Mouse (Mus musculus) limb, embryonic 10.5 days (tissue): Measurements from ENCODE around the gene 1600002K03Rik. TPM values are rescaled to one million over a fixed set of nuclear protein-coding genes. Genes with fewer than 3 reads are reported as not detected.

Source experiments
- DNase-seq: peaks from one replicate; pipeline ENCODE4 v3.0.0-alpha.2; 2017; ENCODE audit warnings: low spot score
- H3K27ac ChIP-seq: fragments of 300-500 bp; sonication (generic); 2 replicates; pipeline ENCODE4 v1.5.1; 2016; ENCODE audit warnings: mild to moderate bottlenecking
- H3K27me3 ChIP-seq: fragments of 300-500 bp; sonication (generic); 2 replicates; pipeline ENCODE4 v1.6.1; 2016; ENCODE audit warnings: low read depth, mild to moderate bottlenecking; ENCODE audit not compliant: poor library complexity, severe bottlenecking
- H3K36me3 ChIP-seq: fragments of 300-500 bp; sonication (generic); 2 replicates; pipeline ENCODE4 v1.6.1; 2016; ENCODE audit warnings: mild to moderate bottlenecking, moderate library complexity
- H3K4me1 ChIP-seq: fragments of 300-500 bp; sonication (generic); 2 replicates; pipeline ENCODE4 v1.6.1; 2016
- H3K4me3 ChIP-seq: fragments of 300-500 bp; sonication (generic); 2 replicates; pipeline ENCODE4 v1.5.1; 2016; ENCODE audit warnings: mild to moderate bottlenecking, moderate library complexity
- H3K9me3 ChIP-seq: fragments of 300-500 bp; sonication (generic); replicated peaks from 2 replicates; pipeline ENCODE4 v1.6.1; 2016; ENCODE audit warnings: mild to moderate bottlenecking
- WGBS: fragments of 180-500 bp; shearing (Covaris S2); methylation state at CpG from one replicate; pipeline ENCODE4 v1.1.7; 2016; 5-methylcytosine and 5-hydroxymethylcytosine counted together
- polyA plus RNA-seq: library from polyadenylated mRNA; unstranded; fragments of >200 nt; fragmentation: Nextera tagmentation; extraction: Ambion mirVana; gene quantifications from 2 replicates; pipeline ENCODE4 v1.2.1, GENCODE M21; 2016

Gene 1600002K03Rik
- polyA plus RNA-seq, 1 experiment from 2014 or later: 8.7 TPM

GRCm38 (mm10) chr10:80136179-80136951, 36.4 kb upstream of the 1600002K03Rik start:
- H3K27me3 ChIP-seq: peaks cover 75% of the 10 kb centered on the region
- 0 out of 2 replicates have a peak, but pooled peaks cover 2% of the 10 kb centered on the region for H3K9me3 ChIP-seq
- H3K36me3 ChIP-seq: peaks cover 52% of the 10 kb centered on the region
- DNase-seq: no peak
- H3K27ac ChIP-seq: peak overlapping the region; percentile 88; the same call in 1 of the 2 replicates
- H3K4me1 ChIP-seq: peaks cover 61% of the 10 kb centered on the region
- 11% methylated on average over 41 of the region's 49 CpGs for WGBS
- peak overlapping the region; percentile 85 for H3K4me3 ChIP-seq

GRCm38 (mm10) chr10:80136952-80137625, 35.7 kb upstream of the 1600002K03Rik start:
- Histone ChIP-seq H3K27me3 (peaks cover 74% of the 10 kb centered on the region), H3K9me3 (0 out of 2 replicates have a peak, but pooled peaks cover 2% of the 10 kb centered on the region), H3K4me3 (peak overlapping the region; percentile 85), H3K36me3 (peaks cover 45% of the 10 kb centered on the region), H3K27ac (peak overlapping the region; percentile 88), H3K4me1 (peaks cover 61% of the 10 kb centered on the region)
- 6% methylated on average over 29 of the region's 29 CpGs for WGBS
- peak; percentile 47 for DNase-seq

GRCm38 (mm10) chr10:80137626-80138552, 34.9 kb upstream of the 1600002K03Rik start:
- DNase-seq: peak; percentile 50
- Histone ChIP-seq H3K4me3 (peak overlapping the region; percentile 85), H3K4me1 (peaks cover 60% of the 10 kb centered on the region), H3K36me3 (peaks cover 37% of the 10 kb centered on the region), H3K27me3 (peaks cover 71% of the 10 kb centered on the region), H3K9me3 (0 out of 2 replicates have a peak, but pooled peaks cover 2% of the 10 kb centered on the region), H3K27ac (peak overlapping the region; percentile 88)
- 6% methylated on average over 33 of the region's 33 CpGs for WGBS

- peaks cover 67% of the 10 kb centered on the region for H3K4me1 ChIP-seq
- peaks cover 67% of the 10 kb centered on the region for H3K27me3 ChIP-seq
- H3K36me3 ChIP-seq: peaks cover 33% of the 10 kb centered on the region
- under 1% methylated on average over 87 of the region's 94 CpGs for WGBS
- 0 out of 2 replicates have a peak, but pooled peaks cover 2% of the 10 kb centered on the region for H3K9me3 ChIP-seq
- peak within 1 kb of the TSS; percentile 88 for H3K27ac ChIP-seq
- H3K4me3 ChIP-seq: peak within 1 kb of the TSS; percentile 85
- DNase-seq: peak; percentile 62
Measured at GRCm38 (mm10) chr10:80138553-80139438, 33.9 kb upstream of the 1600002K03Rik start, which contains the start of gene Atp5d. Gene Atp5d (plus strand): TSS chr10:80138632.

GRCm38 (mm10) chr10:80139439-80139775, 33.3 kb upstream of the 1600002K03Rik start:
- DNase-seq: peak; percentile 77
- H3K27me3 ChIP-seq: peaks cover 62% of the 10 kb centered on the region
- 2% methylated on average over 9 of the region's 10 CpGs for WGBS
- peaks cover 67% of the 10 kb centered on the region for H3K4me1 ChIP-seq
- peaks cover 33% of the 10 kb centered on the region for H3K36me3 ChIP-seq
- peak overlapping the region; percentile 88 for H3K27ac ChIP-seq
- 0 out of 2 replicates have a peak, but pooled peaks cover 2% of the 10 kb centered on the region for H3K9me3 ChIP-seq
- H3K4me3 ChIP-seq: peak overlapping the region; percentile 85

GRCm38 (mm10) chr10:80139975-80140665, 32.6 kb upstream of the 1600002K03Rik start:
- no peak for DNase-seq
- Histone ChIP-seq H3K27me3 (peaks cover 55% of the 10 kb centered on the region), H3K4me1 (peaks cover 71% of the 10 kb centered on the region), H3K36me3 (peaks cover 33% of the 10 kb centered on the region), H3K4me3 (peak overlapping the region; percentile 85; the same call in 1 of the 2 replicates), H3K27ac (no peak overlapping the region), H3K9me3 (0 out of 2 replicates have a peak, but pooled peaks cover 2% of the 10 kb centered on the region)
- WGBS: 75% methylated on average over 11 of the region's 11 CpGs

- 71% methylated on average over 10 of the region's 10 CpGs for WGBS
- DNase-seq: no peak
- H3K27ac ChIP-seq: peak within 1 kb of the TSS; percentile 88
- peak within 1 kb of the TSS; percentile 93 for H3K4me3 ChIP-seq
- 0 out of 2 replicates have a peak, but pooled peaks cover 2% of the 10 kb centered on the region for H3K9me3 ChIP-seq
- peaks cover 50% of the 10 kb centered on the region for H3K27me3 ChIP-seq
- H3K4me1 ChIP-seq: peaks cover 76% of the 10 kb centered on the region
- peaks cover 34% of the 10 kb centered on the region for H3K36me3 ChIP-seq
Measured at GRCm38 (mm10) chr10:80140666-80141035, 32.1 kb upstream of the 1600002K03Rik start, which contains the start of gene Cbarp. Gene Cbarp (minus strand): TSS chr10:80140835.

GRCm38 (mm10) chr10:80141243-80141642, 31.5 kb upstream of the 1600002K03Rik start:
- H3K4me3 ChIP-seq: peak overlapping the region; percentile 93
- H3K4me1 ChIP-seq: peaks cover 80% of the 10 kb centered on the region
- peak overlapping the region; percentile 88 for H3K27ac ChIP-seq
- peak; percentile 94 for DNase-seq
- H3K27me3 ChIP-seq: peaks cover 44% of the 10 kb centered on the region
- under 1% methylated on average over 29 of the region's 29 CpGs for WGBS
- no peaks in the 10 kb centered on the region for H3K9me3 ChIP-seq
- peaks cover 34% of the 10 kb centered on the region for H3K36me3 ChIP-seq

GRCm38 (mm10) chr10:80141786-80142529, 30.8 kb upstream of the 1600002K03Rik start:
- H3K4me3 ChIP-seq: peak overlapping the region; percentile 93
- peak overlapping the region; percentile 88 for H3K27ac ChIP-seq
- H3K9me3 ChIP-seq: no peaks in the 10 kb centered on the region
- 2% methylated on average over 43 of the region's 43 CpGs for WGBS
- H3K4me1 ChIP-seq: peaks cover 80% of the 10 kb centered on the region
- peaks cover 38% of the 10 kb centered on the region for H3K36me3 ChIP-seq
- H3K27me3 ChIP-seq: peaks cover 36% of the 10 kb centered on the region
- DNase-seq: peak; percentile 92

- WGBS: 0% methylated on average over 15 of the region's 15 CpGs
- DNase-seq: no peak
- H3K4me1 ChIP-seq: peaks cover 80% of the 10 kb centered on the region
Measured at GRCm38 (mm10) chr10:80142530-80142925, 30.2 kb upstream of the 1600002K03Rik start.

More at GRCm38 (mm10) chr10:80142530-80142925, 30.2 kb upstream of the 1600002K03Rik start:
- H3K4me3 ChIP-seq: peak overlapping the region; percentile 93
- H3K9me3 ChIP-seq: no peaks in the 10 kb centered on the region
- peaks cover 38% of the 10 kb centered on the region for H3K36me3 ChIP-seq
- peaks cover 31% of the 10 kb centered on the region for H3K27me3 ChIP-seq
- H3K27ac ChIP-seq: peak overlapping the region; percentile 88
